Mouse (Mus musculus) regulatory T cell (primary cell): Measurements from ENCODE around the gene Ppp1r17.

Experiments
- in situ Hi-C: fragments of 300-600 bp; cut with MboI, MseI; formaldehyde crosslinking; loops from one replicate; pipeline ENCODE4 v1.15.1; 2025; ENCODE audit warnings: high pct_unique_total_duplicates

Gene Ppp1r17

GRCm38 (mm10) chr6:56017291-56017994 lies at the start of gene Ppp1r17:
TSS of gene Ppp1r17 (plus strand) at chr6:56017497.
- in situ Hi-C loops, result no loop called here

GRCm38 (mm10) chr6:55972998-55973397 lies 44.3 kb upstream of the Ppp1r17 start:
- in situ Hi-C loops, result no loop called here

GRCm38 (mm10) chr6:55979766-55980165 lies 37.5 kb upstream of the Ppp1r17 start:
- in situ Hi-C loops, result no loop called here

GRCm38 (mm10) chr6:56008711-56009110 lies 8.6 kb upstream of the Ppp1r17 start:
- in situ Hi-C loops, result no loop called here

- in situ Hi-C loops, result no loop called here
These were observed 4.9 kb upstream of the Ppp1r17 start for GRCm38 (mm10) chr6:56012384-56012783.

GRCm38 (mm10) chr6:56019632-56020031 lies 2.3 kb downstream of the Ppp1r17 start:
- in situ Hi-C loops, result loop anchor here (10.0 kb wide), 1 partner anchor 805 kb away; no protein-coding TSS in a partner anchor

GRCm38 (mm10) chr6:56025533-56025932 lies 8.2 kb downstream of the Ppp1r17 start:
- in situ Hi-C loops, result loop anchor here (10.0 kb wide), 1 partner anchor 799 kb away; no protein-coding TSS in a partner anchor

- in situ Hi-C loops, result loop anchor here (10.0 kb wide), 1 partner anchor 797 kb away; no protein-coding TSS in a partner anchor
These were observed 10.0 kb downstream of the Ppp1r17 start for GRCm38 (mm10) chr6:56027318-56027717.

GRCm38 (mm10) chr6:56027966-56028365 lies 10.7 kb downstream of the Ppp1r17 start:
- in situ Hi-C loops, result loop anchor here (10.0 kb wide), 1 partner anchor 797 kb away; no protein-coding TSS in a partner anchor

GRCm38 (mm10) chr6:56029986-56030385 lies 12.7 kb downstream of the Ppp1r17 start:
- in situ Hi-C loops, result loop anchor here (10.0 kb wide), 1 partner anchor 795 kb away; no protein-coding TSS in a partner anchor

GRCm38 (mm10) chr6:56032231-56032630 lies 14.9 kb downstream of the Ppp1r17 start:
- in situ Hi-C loops, result no loop called here

GRCm38 (mm10) chr6:56035054-56035453 lies 17.8 kb downstream of the Ppp1r17 start:
- in situ Hi-C loops, result no loop called here

- in situ Hi-C loops, result no loop called here
These were observed 22.3 kb downstream of the Ppp1r17 start for GRCm38 (mm10) chr6:56039476-56040055.

- in situ Hi-C loops, result no loop called here
These were observed 27.0 kb downstream of the Ppp1r17 start for GRCm38 (mm10) chr6:56044270-56044669.

GRCm38 (mm10) chr6:56044716-56045115 lies 27.4 kb downstream of the Ppp1r17 start:
- in situ Hi-C loops, result no loop called here

GRCm38 (mm10) chr6:56048580-56048979 lies 31.3 kb downstream of the Ppp1r17 start:
- in situ Hi-C loops, result no loop called here

- in situ Hi-C loops, result no loop called here
These were observed 31.8 kb downstream of the Ppp1r17 start for GRCm38 (mm10) chr6:56049104-56049503.

GRCm38 (mm10) chr6:56063736-56064135 lies 46.4 kb downstream of the Ppp1r17 start:
- in situ Hi-C loops, result loop anchor here (25.0 kb wide), 1 partner anchor 549 kb away; no protein-coding TSS in a partner anchor

- in situ Hi-C loops, result loop anchor here (25.0 kb wide), 1 partner anchor 546 kb away; no protein-coding TSS in a partner anchor
These were observed 49.5 kb downstream of the Ppp1r17 start for GRCm38 (mm10) chr6:56066632-56067282.

GRCm38 (mm10) chr6:56068516-56068915 lies 51.2 kb downstream of the Ppp1r17 start:
- in situ Hi-C loops, result loop anchor here (25.0 kb wide), 1 partner anchor 544 kb away; no protein-coding TSS in a partner anchor

GRCm38 (mm10) chr6:56076378-56076805 lies 59.1 kb downstream of the Ppp1r17 start:
- in situ Hi-C loops, result loop anchor here (25.0 kb wide), 1 partner anchor 886 kb away; the partner anchor contains the start of gene Vmn1r5
